Mouse (Mus musculus) liver, adult 2 months (tissue): ENCODE results near the gene Fam222b.

Experiments
- CTCF ChIP-seq: fragments of 200-500 bp; IDR thresholded peaks from 2 replicates; pipeline ENCODE4 v1.5.1; 2011; ENCODE audit warnings: low read depth, low read length, control low read depth
- POLR2A ChIP-seq: fragments of 200-500 bp; IDR thresholded peaks from 2 replicates; pipeline ENCODE4 v1.6.1; 2011; ENCODE audit warnings: low read length, control low read depth; ENCODE audit not compliant: insufficient read depth; ENCODE audit errors: extremely low read depth

DNA sequence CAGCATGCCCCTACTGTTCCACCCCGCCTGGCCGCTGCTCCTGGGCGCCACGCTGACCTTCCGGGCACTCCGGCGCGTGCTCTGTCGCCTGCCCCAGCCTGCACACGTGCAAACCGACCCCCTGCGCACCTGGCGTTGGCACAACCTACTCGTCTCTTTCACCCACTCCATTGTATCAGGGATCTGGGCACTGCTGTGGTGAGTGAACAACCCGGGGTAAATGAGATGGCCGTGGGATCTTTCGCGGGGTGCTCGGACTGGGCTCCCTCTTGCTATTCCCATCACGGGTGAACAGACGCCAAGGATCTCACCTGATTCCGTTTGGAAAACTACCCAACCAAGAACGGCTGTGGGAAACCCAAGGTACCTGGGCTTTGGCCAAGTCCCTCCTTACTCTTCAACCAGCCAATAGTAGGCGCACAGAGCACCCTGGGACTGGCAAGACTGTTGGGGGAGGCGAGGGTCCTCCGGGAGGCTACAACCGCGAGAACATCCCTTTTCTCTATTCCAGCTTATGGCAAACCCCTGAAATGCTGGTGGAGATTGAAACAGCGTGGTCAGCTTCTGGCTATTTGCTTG lies 84.5 kb downstream of the Fam222b start:
- TF ChIP-seq POLR2A (no peak), CTCF (no peak)
